Mouse (Mus musculus) spleen, adult 2 months (tissue): Measurements from ENCODE around the gene Capn1. TPM values are rescaled to one million over a fixed set of nuclear protein-coding genes. Genes with fewer than 3 reads are reported as not detected.

Source experiments
- DNase-seq, 2 experiments: peaks; one replicate each; pipeline versions ENCODE4 v3.0.0 to v3.0.0-alpha.2; 2012 to 2021; ENCODE audit warnings: low spot score in 2 of 2, low read depth in 1 of 2
- H3K27ac ChIP-seq: fragments of 200-500 bp; 2 replicates; pipeline ENCODE4 v1.5.1; 2012; ENCODE audit warnings: low read length, inconsistent platforms; ENCODE audit not compliant: insufficient read depth
- H3K27me3 ChIP-seq: fragments of 200-500 bp; 2 replicates; pipeline ENCODE4 v1.6.1; 2012; ENCODE audit warnings: mild to moderate bottlenecking, moderate library complexity, low read length, inconsistent platforms; ENCODE audit not compliant: control insufficient read depth, insufficient read depth
- H3K36me3 ChIP-seq: fragments of 200-500 bp; 2 replicates; pipeline ENCODE4 v1.6.1; 2012; ENCODE audit warnings: mild to moderate bottlenecking, low read length, inconsistent platforms; ENCODE audit not compliant: control insufficient read depth, insufficient read depth
- H3K4me1 ChIP-seq: fragments of 200-500 bp; 2 replicates; pipeline ENCODE4 v1.6.1; 2011; ENCODE audit warnings: inconsistent platforms; ENCODE audit not compliant: control insufficient read depth, insufficient read depth, insufficient read length
- H3K4me3 ChIP-seq: fragments of 200-500 bp; 2 replicates; pipeline ENCODE4 v1.5.1; 2011; ENCODE audit warnings: mild to moderate bottlenecking, inconsistent platforms; ENCODE audit not compliant: insufficient read depth, insufficient read length; ENCODE audit errors: extremely low read depth
- CTCF ChIP-seq: fragments of 200-500 bp; IDR thresholded peaks from 2 replicates; pipeline ENCODE4 v1.5.1; 2011; ENCODE audit warnings: mild to moderate bottlenecking, inconsistent platforms; ENCODE audit not compliant: insufficient read depth, insufficient read length, insufficient replicate concordance; ENCODE audit errors: extremely low read depth
- POLR2A ChIP-seq: fragments of 200-500 bp; IDR thresholded peaks from 2 replicates; pipeline ENCODE4 v1.6.1; 2011; ENCODE audit warnings: low read depth, low read length, inconsistent platforms
- WGBS: fragments of 180-500 bp; shearing (Covaris S2); methylation state at CpG from one replicate; pipeline ENCODE4 v1.1.7; 2018; 5-methylcytosine and 5-hydroxymethylcytosine counted together
- polyA plus RNA-seq: library from polyadenylated mRNA; depleted of rRNA; stranded (reverse); fragments of >200 nt; gene quantifications from 2 replicates; pipeline ENCODE4 v1.2.3, GENCODE M21; 2012

Capn1 gene
- polyA plus RNA-seq, 1 experiment, result 50.8 TPM

DNA sequence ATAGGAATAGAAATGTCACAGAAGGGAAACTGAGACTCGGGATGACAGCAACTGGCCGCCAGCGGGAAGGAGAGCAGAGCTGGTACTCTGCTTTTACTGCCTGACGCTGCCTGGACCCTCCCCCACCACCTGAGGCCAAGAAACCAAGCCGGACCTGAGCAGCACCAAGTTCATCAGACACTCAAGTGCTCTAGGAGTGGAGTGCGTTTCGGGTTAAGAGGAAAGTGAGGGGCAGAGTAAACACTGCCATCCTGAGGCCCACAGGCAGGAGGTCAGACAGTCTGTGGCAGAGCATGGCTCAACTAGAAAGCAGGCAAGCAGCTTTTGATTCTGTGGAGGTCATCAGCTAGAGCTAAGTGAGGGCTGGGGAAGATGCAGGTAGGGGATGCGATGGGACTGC, 7.4 kb upstream of the Capn1 start:
- H3K4me3 ChIP-seq, result no peak overlapping the region
- WGBS, result 95% methylated on average over 8 of the region's 8 CpGs
- TF ChIP-seq CTCF, result no peak
- TF ChIP-seq POLR2A, result no peak
- H3K4me1 ChIP-seq, result no peaks in the 10 kb centered on the region
- no peaks in the 10 kb centered on the region for H3K27me3 ChIP-seq
- H3K36me3 ChIP-seq, result no peaks in the 10 kb centered on the region
- no peak for DNase-seq
- H3K27ac ChIP-seq, result no peak overlapping the region

DNA sequence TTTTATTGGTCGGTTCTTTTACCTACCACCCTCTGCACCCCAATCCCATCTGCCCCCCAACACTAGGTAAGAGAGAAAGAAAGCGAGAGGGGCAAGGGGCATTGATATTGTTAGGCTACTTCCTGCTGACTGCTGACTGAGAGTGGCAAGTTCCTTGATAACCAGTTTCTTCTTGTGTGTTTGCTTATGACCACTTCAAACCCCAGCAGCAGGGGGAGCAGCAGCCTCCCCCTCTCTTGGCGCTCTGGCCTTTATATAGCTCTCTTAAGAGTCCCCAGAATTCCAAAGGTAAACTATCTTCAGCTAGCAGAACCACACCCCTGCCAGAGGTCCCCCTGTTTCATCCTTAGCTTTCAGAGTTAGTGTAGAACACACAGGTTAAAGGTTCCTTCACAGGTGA, 4.6 kb upstream of the Capn1 start:
- Histone ChIP-seq H3K4me3 (no peak overlapping the region), H3K4me1 (peaks cover 8% of the 10 kb centered on the region; the same call in 1 of the 2 replicates), H3K36me3 (no peaks in the 10 kb centered on the region), H3K27ac (no peak overlapping the region), H3K27me3 (no peaks in the 10 kb centered on the region)
- no peak for DNase-seq
- 57% methylated on average over 3 of the region's 3 CpGs for WGBS
- TF ChIP-seq POLR2A, result no peak
- TF ChIP-seq CTCF, result no peak

DNA sequence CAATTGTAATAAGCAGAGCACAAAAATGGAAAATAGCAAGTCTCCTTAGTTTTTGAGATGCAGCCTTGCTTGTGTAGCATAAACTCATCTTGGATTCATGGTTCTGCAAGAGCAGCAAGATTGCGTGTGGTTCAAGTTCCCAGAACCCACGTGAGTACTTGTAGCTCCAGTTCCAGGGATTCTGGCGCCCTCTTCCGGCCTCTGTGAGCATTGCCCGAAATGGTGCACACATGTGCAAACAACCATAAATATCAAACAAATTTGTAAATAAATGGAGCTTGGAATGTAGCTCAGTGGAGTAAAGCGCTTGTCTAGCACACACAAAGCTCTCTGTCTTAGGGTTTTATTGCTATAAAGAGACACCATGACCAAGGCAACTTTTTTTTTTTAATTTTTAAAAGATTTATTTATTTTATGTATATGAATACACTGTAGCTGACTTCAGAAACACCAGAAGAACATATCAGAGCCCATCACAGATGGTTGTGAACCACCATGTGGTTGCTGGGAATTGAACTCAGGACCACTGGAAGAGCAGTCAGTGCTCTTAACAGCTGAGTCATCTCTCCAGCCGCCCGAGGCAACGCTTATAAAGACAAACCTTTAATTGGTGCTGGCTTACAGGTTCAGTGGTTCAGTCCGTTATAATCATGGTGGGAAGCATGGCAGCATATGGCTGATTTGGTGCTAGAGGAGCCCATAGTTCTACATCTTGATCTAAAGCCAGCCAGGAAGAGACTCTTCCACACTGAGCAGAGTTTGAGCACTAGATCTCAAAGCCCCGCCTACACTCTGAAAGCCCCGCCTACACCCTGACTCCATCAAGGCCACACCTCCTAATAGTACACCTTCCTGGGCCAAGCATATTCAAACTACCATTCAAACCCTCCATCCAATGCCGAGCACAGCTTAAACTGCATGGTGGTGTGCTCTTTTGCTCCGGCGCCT, 2.7 kb upstream of the Capn1 start:
- 23% methylated on average over 15 of the region's 15 CpGs for WGBS
- H3K27ac ChIP-seq, result no peak overlapping the region
- DNase-seq, result peak; percentile 81 to 85

DNA sequence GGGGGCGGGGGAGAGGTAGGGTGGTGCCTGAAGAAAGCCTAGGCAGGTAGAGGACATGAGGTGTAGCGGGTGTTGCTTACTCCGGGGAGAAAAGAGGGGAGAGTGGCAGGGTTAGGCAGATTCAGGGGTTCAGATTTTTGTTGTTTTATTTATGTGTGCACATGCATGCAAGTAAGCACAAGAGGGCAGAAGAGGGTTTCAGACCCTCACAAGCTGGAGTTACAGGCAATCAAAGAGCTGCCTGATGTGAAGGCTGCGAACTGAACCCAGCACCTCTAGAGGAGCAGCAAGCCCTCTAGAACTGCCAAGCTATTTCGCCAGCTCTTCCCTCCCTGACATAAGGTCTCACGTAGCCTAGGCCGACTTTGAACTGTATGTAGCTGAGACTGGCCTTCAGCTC, 835 bp upstream of the Capn1 start:
- Histone ChIP-seq H3K36me3 (0 out of 2 replicates have a peak, but pooled peaks cover 2% of the 10 kb centered on the region), H3K4me3 (no peak overlapping the region), H3K27ac (no peak overlapping the region), H3K27me3 (no peaks in the 10 kb centered on the region), H3K4me1 (peaks cover 13% of the 10 kb centered on the region; the same call in 1 of the 2 replicates)
- DNase-seq, result no peak
- WGBS, result 79% methylated on average over 7 of the region's 7 CpGs
- TF ChIP-seq POLR2A (no peak), CTCF (no peak)

More for the DNA sequence above, 2.7 kb upstream of the Capn1 start:
- H3K36me3 ChIP-seq, result 0 out of 2 replicates have a peak, but pooled peaks cover under 1% of the 10 kb centered on the region
- H3K27me3 ChIP-seq, result no peaks in the 10 kb centered on the region
- TF ChIP-seq POLR2A, result no peak
- TF ChIP-seq CTCF, result peak; percentile 90; the same call in 1 of the 2 replicates
- H3K4me1 ChIP-seq, result peaks cover 13% of the 10 kb centered on the region; the same call in 1 of the 2 replicates
- no peak overlapping the region for H3K4me3 ChIP-seq

DNA sequence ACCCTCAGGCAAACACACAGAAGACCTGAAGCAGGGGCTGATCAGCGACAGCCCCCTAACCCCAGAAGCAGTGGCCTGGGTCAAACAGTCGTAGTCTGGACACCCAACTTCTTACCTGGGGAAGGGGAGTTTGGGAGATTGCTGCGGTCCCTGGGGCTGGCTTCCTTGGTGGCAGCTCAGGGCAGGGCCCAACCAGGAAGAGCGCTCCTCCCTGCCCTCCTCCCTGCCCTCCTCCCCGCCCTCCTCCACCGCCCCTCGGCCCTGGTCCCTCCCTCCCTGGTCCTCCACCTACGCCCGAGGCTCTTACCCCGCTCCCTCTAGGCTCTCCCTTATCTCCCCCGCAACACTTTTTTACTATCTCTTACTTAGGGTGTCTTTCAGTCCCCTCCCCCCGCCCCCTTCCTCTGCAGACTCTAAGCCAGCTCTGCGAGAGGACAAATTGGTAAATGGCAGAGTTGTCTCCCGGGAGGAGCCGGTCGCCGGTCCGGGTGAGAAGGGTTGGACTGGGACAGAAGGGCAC, 646 bp downstream of the Capn1 start:
- 4% methylated on average over 15 of the region's 18 CpGs for WGBS
- DNase-seq, result peak in 1 of 2 experiments; percentile 36
- Histone ChIP-seq H3K4me1 (peaks cover 13% of the 10 kb centered on the region; the same call in 1 of the 2 replicates), H3K27me3 (no peaks in the 10 kb centered on the region), H3K36me3 (peaks cover 11% of the 10 kb centered on the region), H3K27ac (peak overlapping the region; percentile 84), H3K4me3 (peak overlapping the region; percentile 81)
- TF ChIP-seq CTCF (no peak), POLR2A (peak; percentile 22; the same call in 1 of the 2 replicates)

DNA sequence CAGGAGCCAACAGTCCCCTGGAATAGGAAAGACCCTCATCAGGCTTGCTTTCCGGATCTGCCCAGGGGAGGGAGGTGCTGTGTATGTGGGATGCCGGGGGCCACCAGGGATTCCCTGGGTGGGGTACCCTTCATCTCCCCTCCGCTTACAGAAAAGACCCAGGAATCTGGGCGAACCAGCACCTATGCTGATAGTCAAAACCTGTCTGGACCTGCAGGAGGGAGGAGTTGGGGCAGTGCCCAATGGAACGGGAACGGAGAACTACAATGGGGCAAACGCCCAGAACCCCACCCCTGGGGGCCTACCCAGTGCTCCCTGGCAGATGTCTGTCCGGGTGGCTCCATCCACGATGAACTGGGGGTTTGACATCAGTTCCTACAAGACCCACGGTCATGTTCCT, 2.0 kb downstream of the Capn1 start:
- 96% methylated on average over 10 of the region's 10 CpGs for WGBS
- TF ChIP-seq CTCF (no peak), POLR2A (no peak)
- no peaks in the 10 kb centered on the region for H3K27me3 ChIP-seq
- H3K27ac ChIP-seq, result no peak overlapping the region
- no peak for DNase-seq
- peaks cover 13% of the 10 kb centered on the region; the same call in 1 of the 2 replicates for H3K4me1 ChIP-seq
- no peak overlapping the region for H3K4me3 ChIP-seq
- peaks cover 17% of the 10 kb centered on the region for H3K36me3 ChIP-seq

DNA sequence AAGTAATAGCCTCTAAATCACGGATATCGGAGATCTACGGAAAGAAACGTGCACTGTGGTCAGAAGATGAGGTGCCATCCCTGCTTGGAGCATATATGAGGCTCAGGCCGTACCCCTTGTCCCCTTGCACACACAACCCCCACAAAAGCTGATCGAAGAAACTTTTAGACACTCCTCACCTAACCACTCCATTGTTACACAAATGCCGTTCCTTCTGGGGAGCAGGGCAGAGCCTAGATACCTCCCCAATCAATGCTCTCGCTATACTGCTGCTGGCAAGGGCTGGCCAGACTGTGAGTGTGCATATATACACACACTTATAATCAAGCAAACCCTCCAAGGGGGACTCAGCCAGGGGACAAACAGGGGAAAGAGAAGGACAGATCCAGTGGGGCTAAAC, 6.6 kb downstream of the Capn1 start:
- no peak for TF ChIP-seq CTCF
- TF ChIP-seq POLR2A, result no peak
- 97% methylated on average over 8 of the region's 8 CpGs for WGBS
- H3K4me3 ChIP-seq, result no peak overlapping the region
- H3K36me3 ChIP-seq, result peaks cover 37% of the 10 kb centered on the region
- no peaks in the 10 kb centered on the region for H3K27me3 ChIP-seq
- H3K4me1 ChIP-seq, result peaks cover under 1% of the 10 kb centered on the region; the same call in 1 of the 2 replicates
- DNase-seq, result no peak
- H3K27ac ChIP-seq, result no peak overlapping the region
